Mouse (Mus musculus) cerebellum, adult 2 months (tissue): Measurements from ENCODE around the gene Cnn1.

Experiments used
- CTCF ChIP-seq: fragments of 200-500 bp; IDR thresholded peaks from 2 replicates; pipeline ENCODE4 v1.5.1; 2011; ENCODE audit warnings: low read depth, mild to moderate bottlenecking, control low read depth, low read length, moderate library complexity, borderline replicate concordance; ENCODE audit not compliant: insufficient read depth
- POLR2A ChIP-seq: fragments of 200-500 bp; IDR thresholded peaks from 2 replicates; pipeline ENCODE4 v1.6.1; 2011; ENCODE audit warnings: low read length, control low read depth, borderline replicate concordance; ENCODE audit not compliant: insufficient read depth

DNA sequence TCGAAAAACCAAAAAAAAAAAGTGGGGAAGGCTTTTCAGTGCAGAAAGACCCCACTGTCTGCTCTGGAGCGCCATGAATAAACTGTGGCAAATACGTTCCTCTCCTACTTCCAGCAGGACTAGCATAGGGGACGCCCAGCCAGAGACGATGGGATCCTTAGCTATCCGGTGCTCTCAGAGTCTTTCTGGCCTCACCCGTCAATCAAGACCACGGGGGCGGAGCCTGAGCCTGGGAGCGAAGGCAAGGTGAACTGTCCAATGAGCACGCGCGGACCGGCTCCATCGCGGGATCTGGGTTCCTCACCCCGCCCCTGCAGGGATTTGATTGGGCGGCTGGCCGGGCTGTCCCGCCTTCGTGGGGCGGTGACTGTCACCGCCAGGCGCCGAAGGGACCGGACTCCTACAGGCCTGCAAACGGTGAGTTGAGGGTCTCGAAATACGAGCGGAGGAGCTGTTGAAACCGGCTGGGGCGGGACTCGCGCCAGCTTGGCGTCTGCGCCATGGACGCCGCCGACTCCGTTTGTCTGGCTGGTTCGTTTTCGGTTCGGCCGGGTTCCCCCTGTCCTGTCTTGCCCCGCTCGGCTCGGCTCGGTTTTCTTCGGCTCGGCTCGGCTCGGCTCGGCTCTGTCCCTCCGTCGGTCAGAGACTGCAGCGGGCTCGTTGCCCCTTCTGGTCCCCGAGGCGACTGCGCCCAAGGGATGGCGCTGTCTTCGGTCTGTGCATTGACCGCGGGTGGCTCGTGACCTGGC is 57.7 kb downstream of the Cnn1 start, which contains the start of gene Pigyl:
- TF ChIP-seq POLR2A (peak; percentile 92), CTCF (0 out of 2 replicates have a peak, but pooled peaks have one; percentile 8)
